Mouse (Mus musculus): Measurements from ENCODE around the gene Sephs2. TPM values are rescaled to one million over a fixed set of nuclear protein-coding genes. Genes with fewer than 3 reads are reported as not detected.
A peak's percentile ranks its signal among the peaks of the same experiment; 100 is the strongest.

The Sephs2 gene
- polyA plus RNA-seq, 1 experiment: 28.6 TPM

DNA sequence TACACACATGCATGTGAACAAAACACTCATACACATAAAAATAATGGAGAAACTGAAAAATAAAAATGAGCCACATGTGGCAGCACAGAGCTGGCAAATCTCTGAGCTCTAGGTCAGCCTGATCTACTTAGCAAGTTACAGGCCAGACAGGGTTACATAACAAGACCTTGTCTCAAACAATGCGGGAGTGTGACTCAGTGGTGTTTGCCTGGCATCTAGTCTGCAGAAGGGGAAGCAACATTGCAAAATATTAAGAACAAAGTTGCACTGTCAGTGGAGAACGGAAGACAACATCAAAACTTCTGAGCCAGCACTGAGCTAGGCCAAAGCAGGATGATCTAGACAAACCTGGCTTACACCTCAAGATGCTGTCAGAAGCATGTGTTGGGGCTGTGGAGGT, 3.6 kb downstream of the Sephs2 start:
- no peak for DNase-seq (ENCODE audit: low read depth)
- TF ChIP-seq CTCF (IDR thresholded peaks at IDR 0.05; ENCODE audit: borderline replicate concordance, extremely low read depth, insufficient read depth, insufficient read length) (no peak), POLR2A (IDR thresholded peaks at IDR 0.05; ENCODE audit: borderline replicate concordance, extremely low read depth, insufficient read depth, insufficient read length, poor library complexity, severe bottlenecking) (no peak)

DNA sequence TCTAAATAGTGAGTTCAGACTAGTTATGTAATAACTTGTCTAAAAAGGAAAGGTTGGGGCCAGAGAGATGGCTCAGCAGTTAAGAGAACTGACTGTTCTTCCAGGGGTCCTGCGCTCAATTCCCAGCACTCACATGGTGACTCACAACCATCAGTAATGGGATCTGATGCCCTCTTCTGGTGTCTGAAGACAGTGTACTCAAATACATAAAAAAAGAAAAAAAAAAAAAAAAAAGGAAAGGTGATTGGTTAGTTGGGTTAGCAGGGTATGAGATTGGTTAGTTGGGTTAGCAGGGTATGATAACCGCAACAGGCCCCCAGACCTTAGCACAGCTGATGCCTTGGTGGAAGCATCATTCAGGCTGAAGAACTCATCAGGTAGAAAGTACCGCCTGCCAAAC, 10.3 kb downstream of the Sephs2 start:
- no peak for TF ChIP-seq CTCF (IDR thresholded peaks at IDR 0.05; ENCODE audit: borderline replicate concordance, extremely low read depth, insufficient read depth, insufficient read length)
- no peak for TF ChIP-seq POLR2A (IDR thresholded peaks at IDR 0.05; ENCODE audit: borderline replicate concordance, extremely low read depth, insufficient read depth, insufficient read length, poor library complexity, severe bottlenecking)

DNA sequence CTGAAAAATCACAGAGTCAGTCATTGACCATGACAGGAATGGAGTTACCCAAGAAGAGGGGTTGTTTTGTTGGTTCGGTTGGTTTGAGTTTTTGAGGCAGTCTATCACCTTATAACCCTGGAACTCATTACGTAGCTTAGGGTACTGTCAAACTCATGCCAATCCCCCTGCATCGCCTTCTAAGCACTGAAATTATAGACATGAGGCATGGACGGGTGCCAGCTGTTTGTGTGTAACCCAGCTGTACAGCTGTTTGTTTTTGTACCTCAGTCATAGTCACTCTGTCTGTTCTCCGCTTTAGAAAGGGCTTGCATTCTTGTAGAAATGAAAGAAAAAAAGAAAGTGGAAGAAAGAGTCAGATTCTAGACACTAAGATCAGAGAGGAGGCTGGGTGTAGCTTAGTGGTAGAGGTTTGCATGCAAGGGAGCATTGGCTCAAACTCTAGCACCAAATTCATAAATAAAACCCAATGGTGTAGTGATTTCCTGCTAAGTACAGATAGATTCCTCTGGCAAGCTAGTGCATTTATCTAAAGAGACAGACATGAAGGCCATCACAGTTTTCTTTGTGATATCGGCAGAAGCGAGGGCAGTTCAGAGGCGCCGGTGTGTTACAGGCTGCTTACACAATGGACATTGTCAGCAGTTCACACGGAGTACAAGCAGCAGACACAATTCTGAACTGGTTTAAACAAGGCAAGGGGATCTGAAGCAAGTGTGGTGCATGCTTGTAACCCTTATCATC, 11.5 kb downstream of the Sephs2 start:
- DNase-seq (ENCODE audit: low read depth): no peak
- no peak for TF ChIP-seq POLR2A (IDR thresholded peaks at IDR 0.05; ENCODE audit: borderline replicate concordance, extremely low read depth, insufficient read depth, insufficient read length, poor library complexity, severe bottlenecking)
- no peak for TF ChIP-seq CTCF (IDR thresholded peaks at IDR 0.05; ENCODE audit: borderline replicate concordance, extremely low read depth, insufficient read depth, insufficient read length)

More for the DNA sequence above, 10.3 kb downstream of the Sephs2 start:
- DNase-seq (ENCODE audit: low read depth): no peak

DNA sequence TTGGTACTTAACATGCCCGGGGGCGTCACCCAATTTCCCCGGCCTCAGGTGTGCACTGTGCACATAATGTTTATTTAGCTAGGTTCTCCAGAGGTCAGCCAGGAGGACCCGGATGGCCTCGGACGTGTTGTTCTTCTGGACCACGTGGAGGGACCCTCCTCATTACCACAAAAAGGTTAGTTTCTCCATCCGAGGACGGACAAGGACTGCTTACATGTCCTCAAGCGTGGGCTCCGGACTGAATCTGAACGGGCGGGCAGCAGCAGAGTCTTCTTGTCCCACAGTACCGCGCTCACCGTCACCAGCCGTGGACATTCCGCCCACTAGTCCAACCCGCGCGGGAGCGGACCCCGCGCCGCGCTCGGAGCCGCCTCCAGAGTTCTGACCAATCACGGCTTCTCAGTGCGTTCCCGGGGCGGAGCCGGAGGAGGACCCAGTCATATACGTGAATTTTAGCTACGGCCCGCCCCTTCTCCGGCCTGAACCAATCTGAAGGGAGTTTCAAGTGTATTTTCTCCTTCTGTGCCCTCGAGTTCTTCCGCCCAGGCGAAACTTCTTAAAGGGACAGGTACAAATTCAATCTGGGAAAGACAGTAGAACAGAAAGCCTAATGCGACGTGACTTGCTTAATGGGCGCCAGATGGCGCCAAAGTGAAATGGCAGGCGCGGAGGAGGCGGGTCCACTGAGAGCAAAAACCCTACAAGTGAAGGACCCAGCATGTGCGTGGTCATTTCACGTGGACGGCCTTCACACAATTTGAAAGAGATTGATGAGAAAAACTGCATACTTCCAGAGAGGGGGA, 13.3 kb downstream of the Sephs2 start, which contains the start of gene Dctpp1:
Dctpp1 (minus strand) TSS at position 401 of the 803 bp plus-strand sequence.
- peak; percentile 86 for TF ChIP-seq CTCF (IDR thresholded peaks at IDR 0.05; ENCODE audit: borderline replicate concordance, extremely low read depth, insufficient read depth, insufficient read length)
- peak; percentile 85 for TF ChIP-seq POLR2A (IDR thresholded peaks at IDR 0.05; ENCODE audit: borderline replicate concordance, extremely low read depth, insufficient read depth, insufficient read length, poor library complexity, severe bottlenecking)
- peak; percentile 100 for DNase-seq (ENCODE audit: low read depth)

DNA sequence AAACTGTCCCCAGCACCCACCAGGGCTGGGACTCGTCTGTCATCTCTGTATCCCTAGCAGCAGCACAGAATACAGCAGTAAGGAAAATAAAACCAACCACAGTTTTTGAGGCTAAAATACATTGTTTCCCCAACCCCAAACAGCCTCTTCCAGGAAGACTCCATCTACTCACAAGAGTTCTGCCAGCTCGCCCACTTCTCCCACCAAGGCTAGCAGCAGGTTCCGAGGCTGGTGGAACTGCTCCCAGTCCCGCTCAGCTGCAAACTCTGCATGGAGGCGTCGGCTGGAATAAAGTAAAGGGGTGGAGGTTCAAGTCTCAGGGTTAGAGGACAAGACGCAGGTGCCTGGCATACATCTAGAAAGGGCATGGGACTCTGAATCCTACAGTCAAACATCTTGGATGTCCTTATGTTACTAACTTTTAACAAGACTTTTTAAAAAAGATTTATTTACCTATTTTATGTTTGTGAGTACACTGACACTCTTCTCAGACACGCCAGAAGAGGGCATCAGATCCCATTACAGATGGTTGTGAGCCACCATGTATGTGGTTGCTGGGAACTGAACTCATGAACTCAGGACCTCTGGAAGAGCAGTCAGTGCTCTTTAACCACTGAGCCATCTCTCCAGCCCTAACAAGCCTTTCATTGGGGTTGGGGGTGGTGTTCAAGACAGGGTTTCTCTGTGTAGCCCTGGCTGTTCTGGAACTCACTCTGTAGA, 14.5 kb downstream of the Sephs2 start:
- DNase-seq (ENCODE audit: low read depth): no peak
- TF ChIP-seq POLR2A (IDR thresholded peaks at IDR 0.05; ENCODE audit: borderline replicate concordance, extremely low read depth, insufficient read depth, insufficient read length, poor library complexity, severe bottlenecking) (no peak), CTCF (IDR thresholded peaks at IDR 0.05; ENCODE audit: borderline replicate concordance, extremely low read depth, insufficient read depth, insufficient read length) (no peak)

DNA sequence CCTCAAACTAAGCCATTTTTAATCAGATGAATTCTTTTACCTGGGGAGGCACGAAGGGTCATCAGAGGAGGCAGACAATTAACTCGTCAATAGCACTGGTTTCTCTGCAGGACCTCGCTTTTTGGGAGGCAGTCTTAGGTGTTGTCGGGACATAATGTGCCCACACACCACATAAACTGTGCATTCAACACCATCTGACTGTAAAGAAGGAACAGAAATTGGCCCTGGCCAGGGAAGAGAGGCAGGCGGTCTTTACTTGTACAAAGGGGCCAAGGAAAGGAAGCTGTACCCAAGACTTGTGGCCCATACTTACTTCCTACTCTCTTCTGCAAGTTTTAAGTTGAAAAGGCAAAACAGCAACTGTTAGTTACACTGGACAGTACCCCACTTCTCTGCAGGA, 17.3 kb downstream of the Sephs2 start:
- TF ChIP-seq CTCF (IDR thresholded peaks at IDR 0.05; ENCODE audit: borderline replicate concordance, extremely low read depth, insufficient read depth, insufficient read length): no peak
- TF ChIP-seq POLR2A (IDR thresholded peaks at IDR 0.05; ENCODE audit: borderline replicate concordance, extremely low read depth, insufficient read depth, insufficient read length, poor library complexity, severe bottlenecking): no peak
- DNase-seq (ENCODE audit: low read depth): no peak

DNA sequence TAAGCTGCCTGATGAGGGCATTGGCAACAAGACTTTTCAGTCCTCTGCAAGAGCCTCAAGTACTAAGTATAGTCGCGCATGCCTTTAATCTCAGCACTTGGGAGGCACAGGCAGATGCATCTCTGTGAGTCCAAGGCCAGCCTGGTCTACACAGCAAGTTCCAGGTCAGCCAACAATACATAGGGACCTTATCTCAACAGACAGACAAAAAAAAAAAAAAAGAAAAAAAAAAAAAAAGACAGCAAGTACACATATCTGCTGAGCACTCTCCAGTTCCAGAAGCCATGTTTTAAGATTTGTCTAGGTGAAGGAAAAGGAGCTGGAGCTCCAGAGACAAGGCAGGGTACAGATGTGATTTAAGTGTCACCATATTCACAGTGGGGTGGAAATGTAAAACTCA, 17.9 kb downstream of the Sephs2 start:
- TF ChIP-seq CTCF (IDR thresholded peaks at IDR 0.05; ENCODE audit: borderline replicate concordance, extremely low read depth, insufficient read depth, insufficient read length): no peak
- no peak for TF ChIP-seq POLR2A (IDR thresholded peaks at IDR 0.05; ENCODE audit: borderline replicate concordance, extremely low read depth, insufficient read depth, insufficient read length, poor library complexity, severe bottlenecking)
- no peak for DNase-seq (ENCODE audit: low read depth)

DNA sequence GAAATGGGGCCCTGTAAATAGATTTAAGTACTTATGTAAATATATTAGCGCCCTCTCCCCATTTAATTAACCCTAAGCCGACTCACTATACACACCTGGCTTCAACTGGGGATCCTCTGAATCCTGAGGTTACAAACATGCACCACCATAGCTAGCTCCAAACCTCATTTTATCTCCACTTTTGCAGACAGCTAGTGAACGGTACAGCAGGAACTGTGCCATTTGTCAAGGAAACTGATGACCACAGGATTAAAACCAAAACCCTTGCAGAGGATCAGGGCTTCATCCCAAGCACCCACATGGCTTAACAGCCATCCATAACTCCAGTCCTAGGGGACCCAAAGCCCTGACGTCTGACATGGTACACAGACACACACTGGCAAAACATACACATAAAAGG, 18.8 kb downstream of the Sephs2 start:
- DNase-seq (ENCODE audit: low read depth): no peak
- no peak for TF ChIP-seq CTCF (IDR thresholded peaks at IDR 0.05; ENCODE audit: borderline replicate concordance, extremely low read depth, insufficient read depth, insufficient read length)
- TF ChIP-seq POLR2A (IDR thresholded peaks at IDR 0.05; ENCODE audit: borderline replicate concordance, extremely low read depth, insufficient read depth, insufficient read length, poor library complexity, severe bottlenecking): no peak

DNA sequence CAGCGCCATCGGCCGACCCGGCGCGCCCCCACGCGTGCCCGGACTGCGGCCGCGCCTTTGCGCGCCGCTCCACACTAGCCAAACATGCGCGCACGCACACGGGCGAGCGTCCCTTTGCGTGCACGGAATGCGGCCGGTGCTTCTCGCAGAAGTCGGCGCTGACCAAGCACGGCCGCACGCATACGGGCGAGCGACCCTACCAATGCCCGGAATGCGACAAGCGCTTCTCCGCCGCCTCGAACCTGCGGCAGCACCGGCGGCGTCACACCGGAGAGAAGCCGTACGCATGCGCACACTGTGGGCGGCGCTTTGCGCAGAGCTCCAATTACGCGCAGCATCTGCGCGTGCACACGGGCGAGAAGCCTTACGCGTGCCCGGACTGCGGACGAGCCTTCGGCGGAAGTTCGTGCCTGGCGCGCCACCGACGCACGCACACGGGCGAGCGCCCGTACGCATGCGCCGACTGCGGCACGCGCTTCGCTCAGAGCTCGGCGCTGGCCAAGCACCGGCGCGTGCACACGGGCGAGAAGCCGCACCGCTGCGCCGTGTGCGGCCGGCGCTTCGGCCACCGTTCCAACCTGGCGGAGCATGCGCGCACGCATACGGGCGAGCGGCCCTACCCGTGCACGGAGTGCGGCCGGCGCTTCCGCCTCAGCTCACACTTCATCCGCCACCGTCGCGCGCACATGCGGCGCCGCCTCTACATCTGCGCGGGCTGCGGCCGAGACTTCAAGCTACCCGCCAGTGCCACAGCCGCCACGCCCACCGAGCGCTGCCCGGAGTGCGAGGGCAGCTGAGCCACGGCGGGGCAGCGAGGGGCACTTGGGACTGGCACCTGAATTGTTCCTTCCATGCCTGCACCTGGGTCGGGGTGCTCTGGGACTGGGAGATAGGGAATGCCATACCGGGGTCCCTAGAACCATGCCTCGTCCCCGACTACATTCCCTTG, 19.8 kb downstream of the Sephs2 start:
- TF ChIP-seq CTCF (IDR thresholded peaks at IDR 0.05; ENCODE audit: borderline replicate concordance, extremely low read depth, insufficient read depth, insufficient read length) (no peak), POLR2A (IDR thresholded peaks at IDR 0.05; ENCODE audit: borderline replicate concordance, extremely low read depth, insufficient read depth, insufficient read length, poor library complexity, severe bottlenecking) (peak; percentile 78)
- DNase-seq (ENCODE audit: low read depth): peak; percentile 100

DNA sequence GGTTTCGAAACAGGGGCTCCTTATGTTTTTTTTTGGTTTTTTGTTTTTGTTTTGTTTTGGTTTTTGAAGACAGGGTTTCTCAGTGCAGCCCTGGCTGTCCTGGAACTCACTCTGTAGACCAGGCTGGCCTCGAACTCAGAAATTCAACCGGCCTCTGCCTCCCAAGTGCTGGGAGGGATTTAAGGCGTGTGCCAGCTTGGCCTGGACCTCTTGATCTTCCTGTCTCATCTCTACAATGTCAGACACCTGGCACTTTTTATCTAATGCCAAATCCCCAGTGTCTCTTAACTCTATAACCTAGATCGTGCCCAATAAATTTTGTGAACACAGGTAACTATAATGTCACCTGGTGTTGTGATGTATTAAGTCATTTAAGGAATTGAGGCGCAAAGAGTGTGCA, 20.5 kb downstream of the Sephs2 start:
- TF ChIP-seq CTCF (IDR thresholded peaks at IDR 0.05; ENCODE audit: borderline replicate concordance, extremely low read depth, insufficient read depth, insufficient read length) (no peak), POLR2A (IDR thresholded peaks at IDR 0.05; ENCODE audit: borderline replicate concordance, extremely low read depth, insufficient read depth, insufficient read length, poor library complexity, severe bottlenecking) (no peak)
- DNase-seq (ENCODE audit: low read depth): no peak
